Mouse (Mus musculus): ENCODE data around the gene Mif4gd. TPM values are rescaled to one million over a fixed set of nuclear protein-coding genes. Genes with fewer than 3 reads are reported as not detected.

Mif4gd gene
- total RNA-seq, 1 experiment from 2014 or later: 177 TPM

GRCm38 (mm10) chr11:115635484-115635883 lies 22.7 kb upstream of the Mif4gd start:
- ATAC-seq (ENCODE audit: extremely low read depth, insufficient number of reproducible peaks, low FRiP score, poor library complexity, severe bottlenecking): no peak

GRCm38 (mm10) chr11:115635041-115635440 lies 22.3 kb upstream of the Mif4gd start:
- no peak for ATAC-seq (ENCODE audit: extremely low read depth, insufficient number of reproducible peaks, low FRiP score, poor library complexity, severe bottlenecking)

GRCm38 (mm10) chr11:115634109-115634508 lies 21.3 kb upstream of the Mif4gd start:
- no peak for ATAC-seq (ENCODE audit: extremely low read depth, insufficient number of reproducible peaks, low FRiP score, poor library complexity, severe bottlenecking)

- ATAC-seq (ENCODE audit: extremely low read depth, insufficient number of reproducible peaks, low FRiP score, poor library complexity, severe bottlenecking): no peak
Measured at GRCm38 (mm10) chr11:115632862-115633261, 20.1 kb upstream of the Mif4gd start.

GRCm38 (mm10) chr11:115632247-115632646 lies 19.5 kb upstream of the Mif4gd start:
- ATAC-seq (ENCODE audit: extremely low read depth, insufficient number of reproducible peaks, low FRiP score, poor library complexity, severe bottlenecking): no peak

- no peak for ATAC-seq (ENCODE audit: extremely low read depth, insufficient number of reproducible peaks, low FRiP score, poor library complexity, severe bottlenecking)
Measured at GRCm38 (mm10) chr11:115631505-115631890, 18.7 kb upstream of the Mif4gd start.

GRCm38 (mm10) chr11:115630532-115631504 lies 18.0 kb upstream of the Mif4gd start:
- peak; percentile 74 for ATAC-seq (ENCODE audit: extremely low read depth, insufficient number of reproducible peaks, low FRiP score, poor library complexity, severe bottlenecking)

GRCm38 (mm10) chr11:115629734-115630531 lies 17.2 kb upstream of the Mif4gd start:
- ATAC-seq (ENCODE audit: extremely low read depth, insufficient number of reproducible peaks, low FRiP score, poor library complexity, severe bottlenecking): no peak

GRCm38 (mm10) chr11:115628465-115629101 lies 15.8 kb upstream of the Mif4gd start:
- ATAC-seq (ENCODE audit: extremely low read depth, insufficient number of reproducible peaks, low FRiP score, poor library complexity, severe bottlenecking): no peak

- peak; percentile 91 for ATAC-seq (ENCODE audit: extremely low read depth, insufficient number of reproducible peaks, low FRiP score, poor library complexity, severe bottlenecking)
Measured at GRCm38 (mm10) chr11:115627705-115628464, 15.1 kb upstream of the Mif4gd start, which contains the start of gene Slc25a19. Gene Slc25a19, minus strand, starts transcription at chr11:115628295.

GRCm38 (mm10) chr11:115626824-115627616 lies 14.3 kb upstream of the Mif4gd start:
- no peak for ATAC-seq (ENCODE audit: extremely low read depth, insufficient number of reproducible peaks, low FRiP score, poor library complexity, severe bottlenecking)

GRCm38 (mm10) chr11:115625877-115626276 lies 13.1 kb upstream of the Mif4gd start:
- ATAC-seq (ENCODE audit: extremely low read depth, insufficient number of reproducible peaks, low FRiP score, poor library complexity, severe bottlenecking): no peak

GRCm38 (mm10) chr11:115623487-115624070 lies 10.8 kb upstream of the Mif4gd start:
- no peak for ATAC-seq (ENCODE audit: extremely low read depth, insufficient number of reproducible peaks, low FRiP score, poor library complexity, severe bottlenecking)

GRCm38 (mm10) chr11:115619949-115620348 lies 7.2 kb upstream of the Mif4gd start:
- no peak for ATAC-seq (ENCODE audit: extremely low read depth, insufficient number of reproducible peaks, low FRiP score, poor library complexity, severe bottlenecking)

GRCm38 (mm10) chr11:115618732-115619516 lies 6.2 kb upstream of the Mif4gd start:
- ATAC-seq (ENCODE audit: extremely low read depth, insufficient number of reproducible peaks, low FRiP score, poor library complexity, severe bottlenecking): no peak

- no peak for ATAC-seq (ENCODE audit: extremely low read depth, insufficient number of reproducible peaks, low FRiP score, poor library complexity, severe bottlenecking)
Measured at GRCm38 (mm10) chr11:115618001-115618400, 5.2 kb upstream of the Mif4gd start.

GRCm38 (mm10) chr11:115616893-115617292 lies 4.1 kb upstream of the Mif4gd start:
- no peak for ATAC-seq (ENCODE audit: extremely low read depth, insufficient number of reproducible peaks, low FRiP score, poor library complexity, severe bottlenecking)
